Mouse (Mus musculus): ENCODE measurements around the gene Zfp770. TPM values are rescaled to one million over a fixed set of nuclear protein-coding genes. Genes with fewer than 3 reads are reported as not detected.
A peak's percentile ranks its signal among the peaks of the same experiment; 100 is the strongest.
"Not testable (repeated sequence)": the region's sequence is repeated elsewhere in the genome, so short reads cannot be mapped to it uniquely, and the experiment has no call there.

The Zfp770 gene
- polyA plus RNA-seq (2011; ENCODE audit: insufficient read length, low read depth, missing spikeins): 9.1 and 11.6 TPM in 2 replicates

DNA sequence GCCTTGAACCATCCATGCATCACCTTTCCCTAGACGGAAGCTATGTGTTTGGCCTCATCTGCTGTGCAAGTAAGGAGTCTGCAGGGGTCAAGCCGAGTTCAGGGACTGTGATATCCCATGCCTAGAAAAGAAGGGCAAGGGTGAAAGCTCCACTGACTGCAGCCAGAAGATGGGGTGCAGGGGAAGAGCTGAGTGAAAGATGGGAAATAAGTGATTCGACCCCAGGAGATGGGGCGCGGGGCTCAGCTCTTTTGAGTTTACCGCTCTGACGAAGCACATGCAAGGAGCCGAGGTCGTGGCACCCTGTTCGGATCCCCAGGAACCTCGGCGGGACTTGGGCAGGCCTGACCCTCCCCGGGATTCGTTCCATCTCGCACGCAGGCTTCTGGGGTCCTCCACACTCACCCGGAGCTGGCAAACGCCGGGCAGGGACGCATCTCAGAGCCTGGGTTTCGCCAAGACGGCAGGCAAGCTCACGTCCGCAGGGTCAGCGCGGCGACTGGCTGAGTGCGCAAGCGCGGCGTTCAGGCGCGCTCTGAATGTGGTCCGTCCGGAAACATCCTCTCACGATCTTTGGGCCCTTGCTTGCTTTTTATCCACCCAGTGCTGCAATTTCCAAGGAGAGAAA, at the start of gene Zfp770:
Gene Zfp770, minus strand, starts transcription at position 538 of the 628 bp plus-strand sequence.
- no peak for TF ChIP-seq CTCF (IDR thresholded peaks at IDR 0.05; ENCODE audit: borderline replicate concordance, insufficient read depth, low read length)
- peak; percentile 97 for TF ChIP-seq POLR2A (IDR thresholded peaks at IDR 0.05; ENCODE audit: low read depth, low read length)
- no peak within 1 kb of the TSS for H3K27ac ChIP-seq (ENCODE audit: insufficient read depth, low read length)
- peak within 1 kb of the TSS; percentile 87 for H3K4me3 ChIP-seq (ENCODE audit: insufficient read depth, low read length)
- peaks cover 2% of the 10 kb centered on the region; the same call in 1 of the 2 replicates for H3K4me1 ChIP-seq (ENCODE audit: control insufficient read depth, insufficient read depth, low read length)

DNA sequence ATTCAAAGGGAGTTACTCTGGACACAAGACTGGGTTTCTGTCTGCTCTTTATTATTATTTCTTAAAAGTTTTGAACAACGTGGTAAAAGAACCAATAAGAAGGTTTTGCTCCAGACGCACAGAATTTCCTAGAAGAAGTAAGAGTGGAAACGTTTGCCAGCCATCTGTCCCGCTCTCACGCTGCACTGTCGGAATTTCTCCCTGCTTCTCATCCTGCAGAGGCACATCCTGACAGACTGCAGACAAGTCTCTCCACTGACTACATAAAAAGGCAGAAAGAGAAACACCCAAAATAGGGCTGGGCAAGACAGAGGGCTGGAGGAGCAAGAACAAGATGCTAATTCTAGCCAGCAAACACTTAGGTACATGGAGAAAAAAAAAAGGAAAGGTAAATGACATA, 48.2 kb upstream of the Zfp770 start:
- TF ChIP-seq POLR2A (IDR thresholded peaks at IDR 0.05; ENCODE audit: low read depth, low read length): no peak
- no peak for TF ChIP-seq CTCF (IDR thresholded peaks at IDR 0.05; ENCODE audit: borderline replicate concordance, insufficient read depth, low read length)
- H3K27ac ChIP-seq (ENCODE audit: insufficient read depth, low read length): no peak overlapping the region
- H3K4me1 ChIP-seq (ENCODE audit: control insufficient read depth, insufficient read depth, low read length): no peaks in the 10 kb centered on the region
- H3K4me3 ChIP-seq (ENCODE audit: insufficient read depth, low read length): no peak overlapping the region

DNA sequence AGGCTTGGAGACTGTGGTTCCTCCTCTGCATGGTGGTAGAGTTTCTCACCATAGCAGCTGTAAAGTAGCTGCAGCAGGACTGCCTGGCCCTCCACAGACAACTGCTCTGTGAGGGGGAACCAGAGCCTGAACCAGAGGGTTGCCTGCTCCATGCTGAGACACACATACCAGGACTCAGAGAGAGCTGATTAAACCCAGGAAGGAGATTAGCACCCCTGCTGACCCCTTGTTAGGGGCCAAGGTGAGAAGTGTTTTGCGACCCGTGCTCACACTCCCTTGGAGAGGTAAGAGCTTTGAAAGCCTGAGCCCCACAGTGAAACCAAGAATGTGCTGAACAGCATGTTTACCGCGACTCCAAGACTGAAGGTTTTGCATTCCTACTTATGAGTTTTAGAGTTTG, 36.4 kb upstream of the Zfp770 start:
- H3K4me3 ChIP-seq (ENCODE audit: insufficient read depth, low read length): no peak overlapping the region
- H3K4me1 ChIP-seq (ENCODE audit: control insufficient read depth, insufficient read depth, low read length): no peaks in the 10 kb centered on the region
- TF ChIP-seq CTCF (IDR thresholded peaks at IDR 0.05; ENCODE audit: borderline replicate concordance, insufficient read depth, low read length): no peak
- TF ChIP-seq POLR2A (IDR thresholded peaks at IDR 0.05; ENCODE audit: low read depth, low read length): no peak
- H3K27ac ChIP-seq (ENCODE audit: insufficient read depth, low read length): no peak overlapping the region

DNA sequence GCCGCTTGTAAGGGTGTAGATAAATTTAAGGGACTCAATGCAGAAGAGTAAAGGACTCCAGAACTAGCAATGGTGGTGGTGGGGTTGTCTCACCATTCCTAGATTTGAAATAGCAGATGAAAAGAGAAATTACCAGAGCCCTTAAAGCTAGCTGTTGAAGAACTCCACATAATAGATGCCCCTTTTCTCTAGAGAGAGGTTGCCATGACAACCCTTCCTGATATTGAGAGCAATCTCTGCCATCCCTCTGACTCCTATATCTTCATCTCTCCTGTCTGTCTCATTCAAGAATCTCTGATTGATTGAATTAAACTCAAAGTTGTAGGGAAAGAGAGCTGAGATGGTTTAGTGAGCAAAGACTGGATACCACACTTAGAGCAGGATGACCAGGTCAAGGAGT, 35.3 kb upstream of the Zfp770 start:
- Histone ChIP-seq H3K27ac (ENCODE audit: insufficient read depth, low read length) (no peak overlapping the region), H3K4me1 (ENCODE audit: control insufficient read depth, insufficient read depth, low read length) (no peaks in the 10 kb centered on the region), H3K4me3 (ENCODE audit: insufficient read depth, low read length) (no peak overlapping the region)
- no peak for TF ChIP-seq CTCF (IDR thresholded peaks at IDR 0.05; ENCODE audit: borderline replicate concordance, insufficient read depth, low read length)
- TF ChIP-seq POLR2A (IDR thresholded peaks at IDR 0.05; ENCODE audit: low read depth, low read length): no peak

DNA sequence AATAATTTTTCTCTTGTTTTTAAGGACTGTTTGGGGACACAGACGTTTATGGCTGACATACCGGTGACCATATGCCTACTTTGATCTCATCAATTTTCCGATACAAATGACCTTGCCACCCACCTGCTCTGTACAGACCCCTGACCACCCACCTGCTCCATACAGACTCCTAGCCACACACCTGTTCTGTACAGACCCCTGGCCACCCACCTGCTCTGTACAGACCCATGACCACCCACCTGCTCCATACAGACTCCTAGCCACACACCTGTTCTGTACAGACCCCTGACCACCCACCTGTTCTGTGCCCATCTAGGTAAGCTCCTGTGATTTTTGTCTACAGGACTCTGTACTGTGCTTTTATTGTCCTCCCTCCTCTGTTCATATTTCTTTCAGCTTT, 34.3 kb upstream of the Zfp770 start:
- no peaks in the 10 kb centered on the region for H3K4me1 ChIP-seq (ENCODE audit: control insufficient read depth, insufficient read depth, low read length)

DNA sequence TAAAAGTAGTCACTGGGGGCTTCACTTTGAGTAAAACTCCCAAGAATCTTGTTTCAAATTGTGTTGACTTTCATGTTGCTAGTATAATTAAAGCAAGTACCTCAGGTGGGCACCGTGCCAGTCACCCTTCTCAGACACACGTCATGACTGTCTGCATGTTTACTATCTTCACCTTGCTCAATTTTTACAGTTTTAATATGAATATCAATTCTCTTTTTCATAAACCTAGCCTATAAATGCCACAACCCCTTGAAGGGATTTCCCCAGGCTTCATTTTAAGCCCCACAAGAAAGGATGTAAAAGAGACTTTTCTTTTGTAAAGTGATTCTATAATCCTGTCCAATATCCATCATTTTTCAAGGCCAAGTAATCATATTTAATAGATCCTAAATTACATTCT, 30.0 kb upstream of the Zfp770 start:
- Histone ChIP-seq H3K4me3 (ENCODE audit: insufficient read depth, low read length) (no peak overlapping the region), H3K27ac (ENCODE audit: insufficient read depth, low read length) (no peak overlapping the region), H3K4me1 (ENCODE audit: control insufficient read depth, insufficient read depth, low read length) (no peaks in the 10 kb centered on the region)
- TF ChIP-seq POLR2A (IDR thresholded peaks at IDR 0.05; ENCODE audit: low read depth, low read length) (no peak), CTCF (IDR thresholded peaks at IDR 0.05; ENCODE audit: borderline replicate concordance, insufficient read depth, low read length) (no peak)

More for the DNA sequence above, 34.3 kb upstream of the Zfp770 start:
- Histone ChIP-seq H3K4me3 (ENCODE audit: insufficient read depth, low read length) (no peak overlapping the region), H3K27ac (ENCODE audit: insufficient read depth, low read length) (no peak overlapping the region)
- no peak for TF ChIP-seq CTCF (IDR thresholded peaks at IDR 0.05; ENCODE audit: borderline replicate concordance, insufficient read depth, low read length)
- no peak for TF ChIP-seq POLR2A (IDR thresholded peaks at IDR 0.05; ENCODE audit: low read depth, low read length)

DNA sequence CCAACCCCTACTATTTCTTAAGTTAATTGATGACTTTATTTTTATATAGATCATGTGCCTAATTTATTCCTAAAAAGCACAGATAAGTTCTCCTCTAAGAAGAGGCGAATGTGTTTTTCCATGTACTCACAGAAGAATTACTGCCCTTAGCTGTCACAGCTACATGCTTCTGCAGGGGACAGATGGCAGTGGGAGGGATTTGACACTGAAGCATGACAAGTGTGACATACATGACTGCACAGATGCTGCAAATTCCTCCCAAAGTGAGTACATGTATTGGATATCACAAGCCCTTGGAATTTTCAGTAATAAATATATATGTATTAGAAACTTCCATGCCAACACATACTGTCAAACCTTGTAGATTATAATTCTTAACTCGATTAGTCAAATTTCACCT, 27.4 kb upstream of the Zfp770 start:
- TF ChIP-seq POLR2A (IDR thresholded peaks at IDR 0.05; ENCODE audit: low read depth, low read length): no peak
- TF ChIP-seq CTCF (IDR thresholded peaks at IDR 0.05; ENCODE audit: borderline replicate concordance, insufficient read depth, low read length): no peak
- Histone ChIP-seq H3K27ac (ENCODE audit: insufficient read depth, low read length) (no peak overlapping the region), H3K4me1 (ENCODE audit: control insufficient read depth, insufficient read depth, low read length) (no peaks in the 10 kb centered on the region), H3K4me3 (ENCODE audit: insufficient read depth, low read length) (no peak overlapping the region)

DNA sequence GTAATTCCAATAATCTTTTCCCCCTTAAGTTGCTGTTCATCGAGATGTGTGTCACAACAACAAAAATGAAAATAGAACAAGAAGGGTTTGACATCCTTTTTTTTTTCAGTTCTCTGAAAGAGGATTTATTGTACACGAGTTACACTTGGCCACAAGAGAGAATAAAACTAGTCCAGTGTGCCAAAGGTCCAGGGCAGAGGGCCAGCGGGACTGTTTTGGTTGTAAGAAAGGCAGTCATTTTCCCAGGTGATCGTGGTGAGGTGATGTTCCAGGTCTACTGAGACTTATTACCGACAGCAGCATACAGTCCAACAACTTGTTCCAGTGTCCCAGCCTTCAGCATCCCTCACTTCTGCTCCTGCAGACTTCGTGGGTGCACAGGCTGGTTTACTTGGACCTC, 3.8 kb upstream of the Zfp770 start:
- H3K4me1 ChIP-seq (ENCODE audit: control insufficient read depth, insufficient read depth, low read length): peaks cover 2% of the 10 kb centered on the region; the same call in 1 of the 2 replicates
- no peak overlapping the region for H3K27ac ChIP-seq (ENCODE audit: insufficient read depth, low read length)
- no peak overlapping the region for H3K4me3 ChIP-seq (ENCODE audit: insufficient read depth, low read length)
- TF ChIP-seq CTCF (IDR thresholded peaks at IDR 0.05; ENCODE audit: borderline replicate concordance, insufficient read depth, low read length): no peak
- TF ChIP-seq POLR2A (IDR thresholded peaks at IDR 0.05; ENCODE audit: low read depth, low read length): no peak

DNA sequence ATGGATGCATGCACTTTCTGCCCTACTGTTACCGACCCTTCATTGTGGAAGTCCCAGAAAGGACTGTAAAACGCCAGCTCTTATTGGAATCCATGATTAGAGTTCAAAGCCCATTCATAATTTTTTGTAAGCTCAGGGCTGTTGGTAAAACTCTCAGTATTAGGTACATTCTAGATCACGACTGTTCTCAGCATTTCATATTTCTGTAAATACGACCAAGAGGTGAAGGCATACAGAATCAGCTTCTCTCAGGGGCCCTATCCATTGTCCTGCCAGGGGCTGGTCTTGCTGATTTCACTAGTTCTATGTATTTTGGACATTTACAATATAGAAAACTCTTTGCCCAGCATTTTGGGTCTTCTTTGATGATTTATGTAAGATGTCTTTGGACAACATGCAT, 305 bp upstream of the Zfp770 start:
- no peak for TF ChIP-seq CTCF (IDR thresholded peaks at IDR 0.05; ENCODE audit: borderline replicate concordance, insufficient read depth, low read length)
- TF ChIP-seq POLR2A (IDR thresholded peaks at IDR 0.05; ENCODE audit: low read depth, low read length): no peak
- Histone ChIP-seq H3K27ac (ENCODE audit: insufficient read depth, low read length) (no peak overlapping the region), H3K4me3 (ENCODE audit: insufficient read depth, low read length) (peak overlapping the region; percentile 87), H3K4me1 (ENCODE audit: control insufficient read depth, insufficient read depth, low read length) (peaks cover 2% of the 10 kb centered on the region; the same call in 1 of the 2 replicates)

DNA sequence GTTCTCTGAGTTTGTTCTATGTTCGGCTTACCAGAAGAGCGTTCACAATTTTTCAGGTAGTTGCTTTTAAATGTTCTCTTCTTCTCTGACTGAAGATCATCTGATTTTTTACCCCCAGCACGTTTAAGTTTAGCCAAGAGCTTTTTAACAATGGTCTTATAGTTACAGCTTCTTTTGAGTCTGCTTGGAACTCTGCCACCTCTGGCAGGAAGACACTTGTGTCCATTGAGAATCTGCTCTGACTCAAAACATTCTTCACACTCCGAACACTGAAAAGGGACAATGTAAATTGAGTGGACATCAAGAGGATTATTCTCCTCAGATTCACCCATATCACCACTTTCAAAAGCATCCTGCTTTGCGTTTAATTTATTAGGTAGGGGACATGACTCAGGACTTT, 4.8 kb downstream of the Zfp770 start:
- H3K4me3 ChIP-seq (ENCODE audit: insufficient read depth, low read length): no peak overlapping the region
- no peak for TF ChIP-seq CTCF (IDR thresholded peaks at IDR 0.05; ENCODE audit: borderline replicate concordance, insufficient read depth, low read length)
- no peak for TF ChIP-seq POLR2A (IDR thresholded peaks at IDR 0.05; ENCODE audit: low read depth, low read length)
- H3K27ac ChIP-seq (ENCODE audit: insufficient read depth, low read length): no peak overlapping the region
- peaks cover 2% of the 10 kb centered on the region; the same call in 1 of the 2 replicates for H3K4me1 ChIP-seq (ENCODE audit: control insufficient read depth, insufficient read depth, low read length)

DNA sequence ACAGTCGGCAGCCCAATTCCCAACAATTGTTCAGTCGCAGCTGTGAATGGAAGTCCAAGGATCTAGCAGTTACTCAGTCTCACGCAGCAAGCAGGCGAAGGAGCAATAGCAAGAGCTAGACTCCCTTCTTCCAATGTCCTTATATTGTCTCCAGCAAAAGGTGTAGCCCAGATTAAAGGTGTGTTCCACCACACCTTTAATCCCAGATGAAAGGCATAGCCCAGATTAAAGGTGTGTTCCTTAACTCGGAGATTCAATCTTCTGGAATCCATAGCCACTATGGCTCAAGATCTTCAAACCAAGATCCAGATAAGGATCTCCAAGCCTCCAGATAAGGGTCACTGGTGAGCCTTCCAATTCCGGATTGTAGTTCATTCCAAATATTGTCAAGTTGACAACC, 14.3 kb downstream of the Zfp770 start, which contains the start of gene Aqr:
Gene Aqr, minus strand, starts transcription at position 101 of the 400 bp plus-strand sequence.
- H3K4me1 ChIP-seq (ENCODE audit: control insufficient read depth, insufficient read depth, low read length); H3K27ac ChIP-seq (ENCODE audit: insufficient read depth, low read length); H3K4me3 ChIP-seq (ENCODE audit: insufficient read depth, low read length): not testable (repeated sequence)

Measured in embryonic fibroblast, embryonic 13.5 days (primary cell).